In the genomic region with DNA sequence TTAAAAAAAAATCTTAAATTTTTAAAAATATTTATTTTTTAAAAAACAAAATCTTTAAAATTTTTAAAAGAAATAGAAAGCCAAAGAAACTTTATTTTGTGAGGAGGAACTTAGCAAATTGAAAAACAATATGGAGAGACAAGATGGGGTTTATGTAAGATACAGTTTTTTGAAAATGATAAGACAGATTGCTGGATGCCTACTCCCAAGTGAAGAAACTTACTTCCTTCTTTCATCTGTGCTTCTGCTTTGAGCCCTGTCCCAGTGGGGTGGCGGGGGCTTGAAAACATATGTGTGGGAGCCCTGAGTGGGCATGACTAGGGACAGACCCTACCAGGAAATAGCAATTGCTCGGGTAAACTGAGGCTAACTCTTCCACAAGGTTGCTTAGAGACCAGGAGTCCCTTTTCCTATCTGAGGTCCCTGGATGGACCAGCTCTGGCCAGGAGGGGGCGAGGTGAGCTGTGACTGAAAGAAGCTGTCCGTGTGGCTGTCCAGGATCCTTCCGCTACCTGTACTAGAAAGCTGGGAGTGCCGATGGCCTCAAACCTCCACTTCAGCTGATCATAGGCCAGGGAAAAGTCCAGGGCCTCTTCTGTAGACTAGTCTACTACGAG, we compare ENCODE assay signal across 9 mouse cellular contexts. TPM values are rescaled to one million over a fixed set of nuclear protein-coding genes. Genes with fewer than 3 reads are reported as not detected.
DNase-seq lines count a peak whose midpoint lies in the region; ATAC-seq and TF ChIP-seq lines count a peak whose summit lies in the region.
"Had no signal": no experiment of that assay in that cellular context is flagged by ENCODE, and none has a peak within 500 bp of the region (broad histone marks: within the 10 kb centered on the region; RNA-seq: fewer than 3 reads in every experiment).

No protein-coding gene starts in this region.

- H3K27ac ChIP-seq in kidney, embryonic 14.5 days (ENCODE audit: low read depth, low read length): no peak overlapping the region
- H3K27ac ChIP-seq in heart, postnatal 0 days (ENCODE audit: low read depth): no peak overlapping the region
- no peak overlapping the region for H3K27ac ChIP-seq in limb, embryonic 10.5 days
- no peak overlapping the region for H3K27ac ChIP-seq in midbrain, embryonic 14.5 days (replicated peaks; ENCODE audit: low read depth, low read length)
- H3K27ac ChIP-seq: limb, embryonic 12.5 days had no signal

- no peaks in the 10 kb centered on the region for H3K27me3 ChIP-seq in kidney, embryonic 14.5 days (ENCODE audit: control insufficient read depth, insufficient read depth, low read length)
- peaks cover 6% of the 10 kb centered on the region for H3K27me3 ChIP-seq in G1E (ENCODE audit: insufficient read depth, low read length)
- no peaks in the 10 kb centered on the region for H3K27me3 ChIP-seq in heart, postnatal 0 days (ENCODE audit: control insufficient read depth, insufficient read depth, low read length)
- H3K27me3 ChIP-seq in limb, embryonic 10.5 days (ENCODE audit: low read depth, poor library complexity, severe bottlenecking): no peaks in the 10 kb centered on the region
- H3K27me3 ChIP-seq in midbrain, embryonic 14.5 days (ENCODE audit: control insufficient read depth, insufficient read depth, low read length): no peaks in the 10 kb centered on the region

- no peak for ATAC-seq in kidney, embryonic 14.5 days (ENCODE audit: low FRiP score, low TSS enrichment)
- ATAC-seq in G1E (ENCODE audit: extremely low read depth, insufficient number of reproducible peaks, low FRiP score, poor library complexity, severe bottlenecking): no peak
- ATAC-seq in heart, postnatal 0 days (ENCODE audit: insufficient read depth, low read depth): no peak
- no peak for ATAC-seq in midbrain, embryonic 14.5 days (ENCODE audit: low FRiP score, low TSS enrichment)

- no peaks in the 10 kb centered on the region for H3K36me3 ChIP-seq in kidney, embryonic 14.5 days (ENCODE audit: control insufficient read depth, insufficient read depth, low read length)
- H3K36me3 ChIP-seq in G1E (replicated peaks): peaks cover 13% of the 10 kb centered on the region
- H3K36me3 ChIP-seq in heart, postnatal 0 days (replicated peaks; ENCODE audit: control insufficient read depth, insufficient read depth, low read length): no peaks in the 10 kb centered on the region
- peaks cover 1% of the 10 kb centered on the region; the same call in 1 of the 2 replicates for H3K36me3 ChIP-seq in limb, embryonic 10.5 days
- no peaks in the 10 kb centered on the region for H3K36me3 ChIP-seq in midbrain, embryonic 14.5 days (ENCODE audit: control insufficient read depth, insufficient read depth, low read length)
- H3K36me3 ChIP-seq: limb, embryonic 12.5 days had no signal

- H3K9me3 ChIP-seq in kidney, embryonic 14.5 days (ENCODE audit: control insufficient read depth, low read length): no peaks in the 10 kb centered on the region
- H3K9me3 ChIP-seq in G1E (replicated peaks): no peaks in the 10 kb centered on the region
- no peaks in the 10 kb centered on the region for H3K9me3 ChIP-seq in heart, postnatal 0 days (replicated peaks; ENCODE audit: control insufficient read depth, low read length)
- H3K9me3 ChIP-seq in limb, embryonic 10.5 days (replicated peaks): no peaks in the 10 kb centered on the region
- H3K9me3 ChIP-seq in midbrain, embryonic 14.5 days (ENCODE audit: control insufficient read depth, low read length): no peaks in the 10 kb centered on the region
- H3K9me3 ChIP-seq: limb, embryonic 12.5 days had no signal

- 10% methylated on average over 7 of the region's 7 CpGs for WGBS in kidney, embryonic 14.5 days
- 16% methylated on average over 7 of the region's 7 CpGs for WGBS in heart, postnatal 0 days
- WGBS in limb, embryonic 10.5 days: 13% methylated on average over 7 of the region's 7 CpGs
- WGBS in midbrain, embryonic 14.5 days: 14% methylated on average over 7 of the region's 7 CpGs

- DNase-seq in kidney, adult 11 months: peak; percentile 62
- DNase-seq in G1E (ENCODE audit: low spot score): peak; percentile 57
- peak; percentile 86 to 88 for DNase-seq in cerebellum, postnatal 10 days
- no peak for DNase-seq in heart, postnatal 0 days (ENCODE audit: low spot score)
- DNase-seq in limb, embryonic 10.5 days (ENCODE audit: low spot score): peak; percentile 74
- DNase-seq in midbrain, embryonic 14.5 days: peak; percentile 76
- DNase-seq in thymus, postnatal 0 days (ENCODE audit: low spot score): peak; percentile 34

- H3K4me3 ChIP-seq in kidney, embryonic 14.5 days (ENCODE audit: low read length): no peak overlapping the region
- no peak overlapping the region for H3K4me3 ChIP-seq in G1E (ENCODE audit: low read depth, low read length)
- H3K4me3 ChIP-seq in heart, postnatal 0 days (ENCODE audit: low read depth, low read length): no peak overlapping the region
- no peak overlapping the region for H3K4me3 ChIP-seq in limb, embryonic 10.5 days
- no peak overlapping the region for H3K4me3 ChIP-seq in midbrain, embryonic 14.5 days (replicated peaks; ENCODE audit: low read depth, low read length)
- H3K4me3 ChIP-seq: limb, embryonic 12.5 days had no signal

- peaks cover 13% of the 10 kb centered on the region for H3K4me1 ChIP-seq in kidney, embryonic 14.5 days (ENCODE audit: control insufficient read depth, insufficient read depth, low read length)
- H3K4me1 ChIP-seq in G1E (ENCODE audit: insufficient read depth, low read depth, low read length): peaks cover 43% of the 10 kb centered on the region
- H3K4me1 ChIP-seq in heart, postnatal 0 days (ENCODE audit: control insufficient read depth, insufficient read depth): peaks cover 24% of the 10 kb centered on the region
- peaks cover 30% of the 10 kb centered on the region for H3K4me1 ChIP-seq in limb, embryonic 10.5 days
- peaks cover 22% of the 10 kb centered on the region for H3K4me1 ChIP-seq in midbrain, embryonic 14.5 days (ENCODE audit: control insufficient read depth, insufficient read depth, low read length)

- no peak overlapping the region for H3K4me2 ChIP-seq in kidney, embryonic 14.5 days (replicated peaks; ENCODE audit: low read depth, low read length)
- no peak overlapping the region for H3K4me2 ChIP-seq in heart, postnatal 0 days (ENCODE audit: low read depth, low read length)
- no peak overlapping the region for H3K4me2 ChIP-seq in midbrain, embryonic 14.5 days (ENCODE audit: low read length)
- H3K4me2 ChIP-seq: limb, embryonic 12.5 days had no signal

- TF ChIP-seq EP300 in heart, postnatal 0 days (IDR thresholded peaks at IDR 0.05; ENCODE audit: low read depth): no peak

- H3K9ac ChIP-seq in kidney, embryonic 14.5 days (ENCODE audit: low read depth, low read length): no peak overlapping the region
- H3K9ac ChIP-seq in heart, postnatal 0 days (replicated peaks; ENCODE audit: low read depth, low read length): no peak overlapping the region
- H3K9ac ChIP-seq in midbrain, embryonic 14.5 days (replicated peaks; ENCODE audit: low read length): no peak overlapping the region
- H3K9ac ChIP-seq: limb, embryonic 12.5 days had no signal

- TF ChIP-seq CTCF in G1E (IDR thresholded peaks at IDR 0.05; ENCODE audit: low read depth, low read length): peak; percentile 56
- peak; percentile 70 for TF ChIP-seq CTCF in heart, postnatal 0 days (IDR thresholded peaks at IDR 0.05; ENCODE audit: low read depth)

RNA-seq across cellular contexts. Expression of gene Arf1, which starts 2.2 kb away (rescaled TPM):
- polyA plus RNA-seq in kidney, embryonic 14.5 days (2014; fragmentation: Nextera tagmentation; extraction: Ambion mirVana): 544 and 644 TPM in 2 replicates
- total RNA-seq in G1E (2014; fragmentation: Nextera tagmentation) (216 and 232 TPM in 2 replicates), G1E (2017) (308 and 319 TPM in 2 replicates)
- 159 and 175 TPM in 2 replicates for polyA plus RNA-seq in G1E (2012)
- 336 and 378 TPM in 2 replicates for total RNA-seq in heart, postnatal 0 days (2014; rRNA removed; ENCODE audit: low replicate concordance)
- 533 and 540 TPM in 2 replicates for polyA plus RNA-seq in heart, postnatal 0 days (2015; fragmentation: Nextera tagmentation; extraction: Ambion mirVana)
- 648 and 692 TPM in 2 replicates for polyA plus RNA-seq in limb, embryonic 10.5 days (2016; fragmentation: Nextera tagmentation; extraction: Ambion mirVana)
- polyA plus RNA-seq in midbrain, embryonic 14.5 days (2014; fragmentation: Nextera tagmentation; extraction: Ambion mirVana): 594 and 613 TPM in 2 replicates
- 488 and 519 TPM in 2 replicates for polyA plus RNA-seq in thymus, postnatal 0 days (2015; fragmentation: Nextera tagmentation; extraction: Ambion mirVana)

RNA-seq across cellular contexts. Expression of gene 2310033P09Rik, which starts 22.1 kb away (rescaled TPM):
- 36.9 and 41.8 TPM in 2 replicates for polyA plus RNA-seq in kidney, embryonic 14.5 days (2014; fragmentation: Nextera tagmentation; extraction: Ambion mirVana)
- 7.1 and 10.7 TPM in 2 replicates for total RNA-seq in G1E (2014; fragmentation: Nextera tagmentation)
- total RNA-seq in G1E (2017): 6.1 and 9.0 TPM in 2 replicates
- 32.0 and 37.3 TPM in 2 replicates for polyA plus RNA-seq in G1E (2012)
- total RNA-seq in heart, postnatal 0 days (2014; rRNA removed; ENCODE audit: low replicate concordance): 1.6 TPM in 1 of 2 replicates, not detected in the other
- 19.9 and 21.4 TPM in 2 replicates for polyA plus RNA-seq in heart, postnatal 0 days (2015; fragmentation: Nextera tagmentation; extraction: Ambion mirVana)
- 35.1 and 40.2 TPM in 2 replicates for polyA plus RNA-seq in limb, embryonic 10.5 days (2016; fragmentation: Nextera tagmentation; extraction: Ambion mirVana)
- polyA plus RNA-seq in midbrain, embryonic 14.5 days (2014; fragmentation: Nextera tagmentation; extraction: Ambion mirVana): 23.7 and 26.7 TPM in 2 replicates
- polyA plus RNA-seq in thymus, postnatal 0 days (2015; fragmentation: Nextera tagmentation; extraction: Ambion mirVana): 36.6 and 45.7 TPM in 2 replicates

RNA-seq across cellular contexts. Expression of gene Mrpl55, which starts 28.0 kb away (rescaled TPM):
- polyA plus RNA-seq in kidney, embryonic 14.5 days (2014; fragmentation: Nextera tagmentation; extraction: Ambion mirVana): 113 and 128 TPM in 2 replicates
- total RNA-seq in G1E (2014; fragmentation: Nextera tagmentation) (15.1 and 23.4 TPM in 2 replicates), G1E (2017) (38.7 and 40.8 TPM in 2 replicates)
- polyA plus RNA-seq in G1E (2012): 29.5 and 34.8 TPM in 2 replicates
- total RNA-seq in heart, postnatal 0 days (2014; rRNA removed; ENCODE audit: low replicate concordance): 174 and 187 TPM in 2 replicates
- polyA plus RNA-seq in heart, postnatal 0 days (2015; fragmentation: Nextera tagmentation; extraction: Ambion mirVana): 196 and 199 TPM in 2 replicates
- polyA plus RNA-seq in limb, embryonic 10.5 days (2016; fragmentation: Nextera tagmentation; extraction: Ambion mirVana): 123 and 131 TPM in 2 replicates
- polyA plus RNA-seq in midbrain, embryonic 14.5 days (2014; fragmentation: Nextera tagmentation; extraction: Ambion mirVana): 87.7 and 108 TPM in 2 replicates
- polyA plus RNA-seq in thymus, postnatal 0 days (2015; fragmentation: Nextera tagmentation; extraction: Ambion mirVana): 106 and 110 TPM in 2 replicates

RNA-seq across cellular contexts. Expression of gene Guk1, which starts 38.2 kb away (rescaled TPM):
- polyA plus RNA-seq in kidney, embryonic 14.5 days (2014; fragmentation: Nextera tagmentation; extraction: Ambion mirVana): 132 and 149 TPM in 2 replicates
- 16.8 and 19.1 TPM in 2 replicates for total RNA-seq in G1E (2014; fragmentation: Nextera tagmentation)
- 37.5 and 38.2 TPM in 2 replicates for total RNA-seq in G1E (2017)
- polyA plus RNA-seq in G1E (2012): 35.2 and 40.2 TPM in 2 replicates
- 47.5 and 60.3 TPM in 2 replicates for total RNA-seq in heart, postnatal 0 days (2014; rRNA removed; ENCODE audit: low replicate concordance)
- polyA plus RNA-seq in heart, postnatal 0 days (2015; fragmentation: Nextera tagmentation; extraction: Ambion mirVana): 138 and 146 TPM in 2 replicates
- polyA plus RNA-seq in limb, embryonic 10.5 days (2016; fragmentation: Nextera tagmentation; extraction: Ambion mirVana): 145 and 155 TPM in 2 replicates
- polyA plus RNA-seq in midbrain, embryonic 14.5 days (2014; fragmentation: Nextera tagmentation; extraction: Ambion mirVana): 205 and 261 TPM in 2 replicates
- polyA plus RNA-seq in thymus, postnatal 0 days (2015; fragmentation: Nextera tagmentation; extraction: Ambion mirVana): 92.3 and 93.0 TPM in 2 replicates

RNA-seq across cellular contexts. Expression of gene Gjc2, which starts 47.2 kb away (rescaled TPM):
- 0.11 and 0.28 TPM in 2 replicates for polyA plus RNA-seq in kidney, embryonic 14.5 days (2014; fragmentation: Nextera tagmentation; extraction: Ambion mirVana)
- total RNA-seq in G1E (2014; fragmentation: Nextera tagmentation): not detected in 2 replicates
- not detected in 2 replicates for total RNA-seq in G1E (2017)
- polyA plus RNA-seq in G1E (2012): not detected in 2 replicates
- 0.08 and 0.12 TPM in 2 replicates for total RNA-seq in heart, postnatal 0 days (2014; rRNA removed; ENCODE audit: low replicate concordance)
- 0.63 and 0.75 TPM in 2 replicates for polyA plus RNA-seq in heart, postnatal 0 days (2015; fragmentation: Nextera tagmentation; extraction: Ambion mirVana)
- 0.23 TPM in 1 of 2 replicates, not detected in the other for polyA plus RNA-seq in limb, embryonic 10.5 days (2016; fragmentation: Nextera tagmentation; extraction: Ambion mirVana)
- polyA plus RNA-seq in midbrain, embryonic 14.5 days (2014; fragmentation: Nextera tagmentation; extraction: Ambion mirVana): 0.18 TPM in 1 of 2 replicates, not detected in the other
- polyA plus RNA-seq in thymus, postnatal 0 days (2015; fragmentation: Nextera tagmentation; extraction: Ambion mirVana): 0.18 and 0.26 TPM in 2 replicates
